Comparison of ENCODE assay signal across 17 mouse cellular contexts in the genomic region with DNA sequence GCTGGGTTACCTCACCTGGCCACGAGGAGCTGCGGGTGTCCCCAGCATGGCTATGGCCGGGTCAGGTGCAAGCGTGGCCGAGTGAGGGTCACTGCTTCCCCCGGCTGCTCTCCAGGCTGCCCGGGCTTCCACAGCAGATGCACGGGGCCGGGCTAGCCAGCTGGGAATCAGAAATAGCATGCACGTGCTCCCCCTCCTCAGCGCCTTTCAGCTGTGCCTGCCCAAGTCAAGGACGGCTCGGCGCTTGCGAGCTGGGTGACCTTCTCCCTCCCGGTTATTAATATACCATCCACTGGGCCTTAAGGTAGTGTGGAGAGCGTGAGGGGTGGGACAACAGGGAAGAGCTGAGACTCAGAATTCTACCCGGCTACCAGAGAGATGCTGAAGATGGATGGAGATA. TPM values are rescaled to one million over a fixed set of nuclear protein-coding genes. Genes with fewer than 3 reads are reported as not detected.
DNase-seq lines count a peak whose midpoint lies in the region; ATAC-seq and TF ChIP-seq lines count a peak whose summit lies in the region.
"Had no signal": no experiment of that assay in that cellular context is flagged by ENCODE, and none has a peak within 500 bp of the region (broad histone marks: within the 10 kb centered on the region; RNA-seq: fewer than 3 reads in every experiment).

No protein-coding gene starts in this region.

- ATAC-seq in heart, embryonic 11.5 days (replicated peaks; ENCODE audit: insufficient number of reproducible peaks, low FRiP score, low TSS enrichment): 0 out of 2 replicates have a peak, but pooled peaks have one; percentile 33
- no peak for ATAC-seq in neural tube, embryonic 15.5 days (ENCODE audit: low FRiP score)
- ATAC-seq: intestine, postnatal 0 days had no signal

- H3K27ac ChIP-seq in cerebellum, adult 2 months (ENCODE audit: insufficient read depth, low read length): peak overlapping the region; percentile 5; the same call in 1 of the 2 replicates
- H3K27ac ChIP-seq in heart, embryonic 11.5 days (ENCODE audit: low read depth, low read length): no peak overlapping the region
- no peak overlapping the region for H3K27ac ChIP-seq in forebrain, embryonic 10.5 days
- no peak overlapping the region for H3K27ac ChIP-seq in neural tube, embryonic 15.5 days (replicated peaks)
- H3K27ac ChIP-seq: embryonic facial prominence, embryonic 12.5 days; hindbrain, embryonic 14.5 days; neural tube, embryonic 12.5 days had no signal

- no peak overlapping the region for H3K4me2 ChIP-seq in heart, embryonic 11.5 days
- no peak overlapping the region for H3K4me2 ChIP-seq in neural tube, embryonic 15.5 days
- H3K4me2 ChIP-seq: embryonic facial prominence, embryonic 12.5 days; hindbrain, embryonic 14.5 days; neural tube, embryonic 12.5 days had no signal

- no peak for TF ChIP-seq CTCF in cerebellum, adult 2 months (IDR thresholded peaks at IDR 0.05; ENCODE audit: borderline replicate concordance, insufficient read depth, low read depth, low read length)

- H3K9me3 ChIP-seq in heart, embryonic 11.5 days (replicated peaks; ENCODE audit: control insufficient read depth, low read length): no peaks in the 10 kb centered on the region
- no peaks in the 10 kb centered on the region; the same call in 1 of the 2 replicates for H3K9me3 ChIP-seq in forebrain, embryonic 10.5 days
- no peaks in the 10 kb centered on the region for H3K9me3 ChIP-seq in neural tube, embryonic 15.5 days (replicated peaks)
- H3K9me3 ChIP-seq: embryonic facial prominence, embryonic 12.5 days; neural tube, embryonic 12.5 days had no signal

- no peaks in the 10 kb centered on the region for H3K27me3 ChIP-seq in cerebellum, adult 2 months (ENCODE audit: control insufficient read depth, insufficient read depth, low read length)
- peaks cover 25% of the 10 kb centered on the region for H3K27me3 ChIP-seq in heart, embryonic 11.5 days (ENCODE audit: control insufficient read depth, insufficient read depth, low read length)
- no peaks in the 10 kb centered on the region for H3K27me3 ChIP-seq in forebrain, embryonic 10.5 days (ENCODE audit: poor library complexity, severe bottlenecking)
- no peaks in the 10 kb centered on the region for H3K27me3 ChIP-seq in neural tube, embryonic 15.5 days (replicated peaks)
- H3K27me3 ChIP-seq: embryonic facial prominence, embryonic 12.5 days; neural tube, embryonic 12.5 days had no signal

- no peaks in the 10 kb centered on the region for H3K36me3 ChIP-seq in heart, embryonic 11.5 days (ENCODE audit: control insufficient read depth, insufficient read depth, low read length)
- no peaks in the 10 kb centered on the region for H3K36me3 ChIP-seq in forebrain, embryonic 10.5 days (replicated peaks)
- no peaks in the 10 kb centered on the region for H3K36me3 ChIP-seq in neural tube, embryonic 15.5 days
- H3K36me3 ChIP-seq: embryonic facial prominence, embryonic 12.5 days; neural tube, embryonic 12.5 days had no signal

- H3K4me1 ChIP-seq in cerebellum, adult 2 months (ENCODE audit: control insufficient read depth, insufficient read depth, low read length): peaks cover 43% of the 10 kb centered on the region
- peaks cover 12% of the 10 kb centered on the region for H3K4me1 ChIP-seq in heart, embryonic 11.5 days (ENCODE audit: control insufficient read depth, insufficient read depth, low read length)
- no peaks in the 10 kb centered on the region for H3K4me1 ChIP-seq in forebrain, embryonic 10.5 days
- peaks cover 3% of the 10 kb centered on the region; the same call in 1 of the 2 replicates for H3K4me1 ChIP-seq in neural tube, embryonic 15.5 days
- H3K4me1 ChIP-seq: embryonic facial prominence, embryonic 12.5 days; neural tube, embryonic 12.5 days had no signal

- TF ChIP-seq POLR2A in cerebellum, adult 2 months (IDR thresholded peaks at IDR 0.05; ENCODE audit: borderline replicate concordance, insufficient read depth, low read length): no peak

- DNase-seq in cerebellum, adult 2 months: no peak
- no peak for DNase-seq in cerebellum, adult 18-20 months
- DNase-seq in heart, adult 11 months: peak; percentile 97
- peak; percentile 53 to 61 for DNase-seq in heart, postnatal 14 days
- DNase-seq in forebrain, embryonic 10.5 days (ENCODE audit: extremely low spot score, low spot score): no peak
- DNase-seq in kidney, postnatal 10 days: no peak
- DNase-seq: B cell, adult 2 months; cerebellum, adult 8-10 months; kidney, postnatal 14 days; layer of hippocampus, adult 9-11 months; thymus, postnatal 25 days had no signal

- intact Hi-C loops in heart, postnatal 14 days (cut with DNase I): loop anchor here (5.0 kb wide), 1 partner anchor 38 kb away; no protein-coding TSS in a partner anchor

- 47% methylated on average over 18 of the region's 18 CpGs for WGBS in cerebellum, adult 2 months
- WGBS in heart, embryonic 11.5 days (ENCODE audit: insufficient replicate concordance): 71% methylated on average over 18 of the region's 18 CpGs
- WGBS in forebrain, embryonic 10.5 days: 90% methylated on average over 18 of the region's 18 CpGs
- WGBS in neural tube, embryonic 15.5 days: 87% methylated on average over 18 of the region's 18 CpGs

- H3K9ac ChIP-seq in heart, embryonic 11.5 days (ENCODE audit: low read depth, low read length): no peak overlapping the region
- no peak overlapping the region for H3K9ac ChIP-seq in neural tube, embryonic 15.5 days (replicated peaks)
- H3K9ac ChIP-seq: embryonic facial prominence, embryonic 12.5 days; hindbrain, embryonic 14.5 days; neural tube, embryonic 12.5 days had no signal

- H3K4me3 ChIP-seq in cerebellum, adult 2 months (replicated peaks; ENCODE audit: insufficient read depth, low read depth, low read length): no peak overlapping the region
- H3K4me3 ChIP-seq in heart, embryonic 11.5 days (ENCODE audit: low read depth, low read length): no peak overlapping the region
- H3K4me3 ChIP-seq in forebrain, embryonic 10.5 days: no peak overlapping the region
- H3K4me3 ChIP-seq in neural tube, embryonic 15.5 days (replicated peaks): no peak overlapping the region
- H3K4me3 ChIP-seq: embryonic facial prominence, embryonic 12.5 days; neural tube, embryonic 12.5 days had no signal

RNA-seq across cellular contexts. Expression of gene Dlgap4, which starts 11.8 kb away (rescaled TPM):
- 126 and 130 TPM in 2 replicates for polyA plus RNA-seq in cerebellum, adult 2 months (2012; rRNA removed)
- 70.5 and 76.3 TPM in 2 replicates for polyA plus RNA-seq in heart, embryonic 11.5 days (2014; fragmentation: Nextera tagmentation; extraction: Ambion mirVana)
- total RNA-seq in heart, postnatal 14 days (2021): 10 to 100 TPM; 33.5 to 42.8 TPM
- polyA plus RNA-seq in forebrain, embryonic 10.5 days (2016; fragmentation: Nextera tagmentation; extraction: Ambion mirVana): 117 and 126 TPM in 2 replicates
- 161 and 188 TPM in 2 replicates for polyA plus RNA-seq in neural tube, embryonic 15.5 days (2015; fragmentation: Nextera tagmentation; extraction: Ambion mirVana)

Comparison
In these comparisons a context has a peak if more than half of its experiments do, and no peak if none do; other contexts are left out.
1. DNase-seq: peak in heart, adult 11 months (single experiment) and heart, postnatal 14 days (2 of 2); none in cerebellum, adult 2 months (0 of 2), cerebellum, adult 18-20 months (0 of 2), forebrain, embryonic 10.5 days (single experiment) and kidney, postnatal 10 days (single experiment).